Mouse (Mus musculus) thymus, postnatal 10 days (tissue): ENCODE results near the gene Mbl1.

ENCODE experiments used
- DNase-seq, 2 experiments: peaks; one replicate each; pipeline ENCODE4 v3.0.0; 2021; ENCODE audit warnings: low spot score in 2 of 2

The Mbl1 gene

DNA sequence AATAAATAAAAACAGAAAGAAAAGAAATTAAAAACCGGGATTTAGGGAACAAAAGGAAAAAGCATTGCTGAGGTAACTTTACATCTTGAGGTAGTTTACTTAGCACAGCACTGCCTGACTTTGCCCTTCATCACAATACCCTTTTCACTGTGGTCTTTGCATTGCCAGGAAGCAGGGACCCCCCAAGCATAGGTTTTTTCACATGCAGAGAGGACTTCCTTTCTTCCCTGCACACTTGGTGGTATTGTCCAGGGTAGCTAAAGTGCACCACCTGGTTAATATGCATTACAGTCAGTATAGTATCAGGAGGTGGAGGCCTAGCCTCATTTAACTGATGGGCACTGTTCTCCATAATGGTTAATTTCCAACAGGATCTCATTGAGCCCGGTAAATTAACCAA lies 38.2 kb downstream of the Mbl1 start:
- DNase-seq: no peak

DNA sequence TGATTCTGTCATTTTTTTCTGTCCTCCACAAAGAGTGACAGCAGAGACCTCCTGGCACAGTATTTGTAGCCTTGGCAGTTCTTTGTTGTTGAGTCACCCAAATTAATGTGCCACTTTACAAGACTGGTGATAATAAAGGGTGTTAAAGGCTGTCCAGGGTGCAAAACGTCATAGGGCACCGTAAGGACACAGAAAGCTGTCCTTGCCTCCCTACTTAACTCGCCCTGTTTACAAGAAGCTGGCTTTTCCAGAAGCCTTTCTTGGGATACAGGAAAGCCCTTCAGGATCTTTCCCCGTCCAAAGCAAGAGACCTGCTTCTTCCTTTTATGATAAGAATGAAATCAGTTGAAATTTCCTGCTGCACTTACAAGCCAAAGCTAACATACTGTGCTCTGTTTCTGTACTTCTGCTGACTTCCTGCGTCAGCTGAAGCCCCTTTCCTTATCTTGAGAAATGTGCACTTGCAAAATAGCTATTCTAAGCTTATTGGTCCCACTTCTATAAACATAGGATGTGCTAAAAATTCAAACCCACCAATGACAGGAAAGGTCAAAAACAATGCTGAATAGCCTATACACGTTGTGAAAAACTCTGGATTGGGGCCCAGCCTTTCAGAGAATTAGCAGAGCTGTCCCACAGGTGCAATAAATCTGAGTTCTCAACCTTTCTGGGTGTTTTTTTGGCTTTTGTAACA lies 46.9 kb downstream of the Mbl1 start:
- no peak for DNase-seq
